Mouse (Mus musculus) layer of hippocampus, adult 18-20 months (tissue): ENCODE measurements at regions not wholly inside any gene's neighbourhood (a gene's known extent, or its start where the extent isn't known, plus 50 kb on each side); places are given as distances from the start of the nearest gene placed in this dataset.
A peak's percentile ranks its signal among the peaks of the same experiment; 100 is the strongest.

Experiments used
- DNase-seq, 2 experiments: peaks; one replicate each; pipeline ENCODE4 v3.0.0; 2022; ENCODE audit warnings: low spot score in 2 of 2

- no peak for DNase-seq
These were observed 172.5 kb downstream of the Gm5426 start for GRCm38 (mm10) chr10:96308713-96309445.

DNA sequence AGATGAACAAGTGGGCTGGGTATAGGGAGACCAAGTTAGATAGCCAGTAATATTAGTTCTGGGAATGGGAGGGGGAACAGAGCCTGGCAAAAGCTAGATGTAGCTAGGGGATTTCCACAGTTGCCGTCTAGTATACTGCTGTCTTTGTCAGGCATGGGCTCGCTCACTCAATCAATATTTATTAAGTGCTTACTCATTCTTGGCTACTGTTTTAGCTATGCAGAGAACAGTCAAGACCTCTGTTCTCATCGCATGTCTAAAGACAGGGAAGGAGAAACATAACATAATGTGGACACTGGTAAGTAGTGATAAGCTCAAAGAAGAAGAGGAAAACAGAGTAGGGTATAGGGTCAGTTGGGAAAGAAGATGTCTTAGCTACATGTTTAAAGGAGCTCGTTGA lies 173.4 kb downstream of the Gm5426 start:
- no peak for DNase-seq

DNA sequence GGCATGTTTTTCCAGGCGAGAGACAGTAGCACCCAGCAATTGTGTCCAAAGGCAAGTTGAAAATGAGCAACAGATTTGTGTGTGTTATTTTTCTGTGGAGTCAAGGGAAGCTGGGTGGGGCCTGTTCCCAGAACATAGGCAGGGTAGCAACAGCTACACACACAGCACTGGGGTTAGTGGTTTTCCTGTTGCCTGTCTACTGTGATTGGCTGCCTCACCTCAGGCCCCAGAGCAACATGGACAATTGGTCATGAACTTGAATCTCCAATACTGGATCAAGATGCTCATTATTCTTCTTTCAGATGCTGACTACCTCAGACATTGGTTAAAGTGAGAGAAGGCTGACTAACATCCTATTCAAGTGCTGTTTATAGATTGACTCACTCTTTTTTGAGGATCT lies 188.9 kb downstream of the Gm5426 start:
- no peak for DNase-seq

- no peak for DNase-seq
These were observed 194.5 kb downstream of the Gm5426 start for GRCm38 (mm10) chr10:96330639-96331487.

- DNase-seq: peak in 1 of 2 experiments; percentile 27
These were observed 196.4 kb downstream of the Gm5426 start for GRCm38 (mm10) chr10:96332731-96333201.

DNA sequence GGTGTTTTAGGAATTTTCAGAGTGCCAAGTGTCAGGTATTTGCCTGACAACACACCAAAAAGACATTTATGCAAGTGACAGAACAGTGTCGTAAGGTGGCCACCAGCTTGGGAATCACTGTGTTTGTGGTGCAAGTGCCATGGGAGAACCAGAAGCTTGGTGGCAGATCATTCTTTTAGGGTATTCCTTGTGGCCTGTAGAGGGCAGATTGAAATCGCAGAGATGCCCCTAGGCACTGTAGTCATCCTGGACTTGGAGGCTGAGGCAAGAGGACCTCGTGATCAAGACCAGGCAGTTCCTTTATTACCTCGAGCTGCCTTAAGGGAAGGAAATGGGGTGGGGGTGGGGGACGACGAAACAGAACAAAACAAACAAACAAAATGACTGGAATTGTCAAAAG lies 196.8 kb downstream of the Gm5426 start:
- peak in 1 of 2 experiments; percentile 12 for DNase-seq

DNA sequence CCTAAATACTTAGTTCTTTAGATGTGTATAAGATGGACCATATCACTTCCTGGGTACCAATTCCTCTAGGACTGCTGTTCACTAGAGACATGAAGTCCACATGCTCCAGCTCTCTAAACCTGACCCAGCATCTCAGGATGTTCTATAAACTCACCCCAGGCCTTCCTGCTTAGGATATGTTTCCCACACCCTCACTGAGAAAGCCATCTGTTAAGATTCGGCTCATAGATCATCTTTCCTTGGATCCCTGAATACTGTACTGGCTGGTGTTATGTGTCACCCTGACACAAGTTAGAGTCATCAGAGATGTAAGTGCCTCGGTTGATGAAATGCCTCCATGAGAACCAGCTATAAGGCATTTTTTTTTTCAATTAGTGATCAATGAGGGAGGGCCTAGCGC lies 199.9 kb downstream of the Gm5426 start:
- DNase-seq: no peak

DNA sequence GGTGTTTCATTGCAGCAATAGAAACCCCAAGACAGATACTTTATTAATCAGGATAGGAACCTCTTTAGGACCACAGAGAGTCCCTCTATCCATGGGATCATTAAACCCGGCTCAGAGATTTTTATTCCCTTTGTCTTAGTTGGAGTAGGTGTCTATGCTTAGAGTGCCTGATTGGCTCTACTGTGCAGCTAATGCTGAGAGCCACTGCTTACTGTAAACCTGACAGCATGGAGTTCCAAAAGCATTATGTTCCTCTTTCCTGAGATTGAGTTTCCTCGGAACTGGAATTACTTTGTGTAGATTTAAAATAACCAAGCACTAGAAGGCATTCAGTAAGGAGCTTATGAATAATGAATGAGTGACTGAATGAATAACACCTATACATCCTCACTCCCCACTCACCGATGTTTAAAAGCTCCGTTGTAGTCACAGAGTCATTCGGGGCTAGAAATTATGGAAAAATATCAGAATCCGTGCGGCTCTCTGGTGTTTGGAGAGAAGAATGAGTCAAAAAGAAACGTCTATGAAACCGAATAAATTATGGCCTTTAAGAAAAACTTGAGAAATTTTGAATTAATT lies 200.8 kb downstream of the Gm5426 start:
- no peak for DNase-seq

- no peak for DNase-seq
These were observed 201.6 kb downstream of the Gm5426 start for GRCm38 (mm10) chr10:96337797-96338608.

GRCm38 (mm10) chr10:96338609-96338978 lies 202.2 kb downstream of the Gm5426 start:
- no peak for DNase-seq

DNA sequence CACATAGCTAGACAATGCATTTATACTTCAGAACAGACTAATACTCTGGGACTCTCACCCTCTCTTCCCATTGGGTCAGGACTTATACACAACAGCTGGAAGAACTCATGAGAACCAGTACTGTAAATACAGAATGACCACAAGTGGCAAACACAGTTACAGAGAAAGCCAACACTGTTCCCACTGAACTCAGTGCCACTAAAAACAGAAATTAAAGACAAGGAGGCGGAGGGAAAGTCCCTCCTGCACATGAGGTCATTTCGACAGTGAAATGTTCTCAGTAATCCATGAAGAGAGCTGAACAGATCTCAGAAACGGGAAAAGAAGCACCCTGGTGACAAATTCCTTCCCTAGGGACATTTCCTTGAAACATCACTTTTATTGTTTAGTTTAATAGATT lies 206.1 kb downstream of the Gm5426 start:
- no peak for DNase-seq

DNA sequence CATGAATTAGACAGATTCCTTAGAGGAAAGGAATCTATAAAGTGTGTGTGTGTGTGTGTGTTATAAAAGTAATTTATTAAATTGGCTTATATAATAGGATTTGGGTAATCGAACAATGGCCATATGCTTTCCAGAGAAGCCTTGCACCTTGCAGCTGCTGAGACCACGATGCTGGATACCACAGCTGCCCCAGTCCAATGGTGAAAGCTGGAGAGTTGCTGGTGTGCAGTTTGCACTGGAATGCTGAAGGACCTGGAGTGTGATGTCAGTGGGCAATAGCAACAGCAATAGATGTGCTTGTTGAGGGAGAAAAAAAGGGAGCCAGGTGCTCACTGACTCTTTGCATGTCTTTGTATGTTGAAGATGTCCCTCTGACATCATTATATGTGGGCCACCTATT lies 207.3 kb downstream of the Gm5426 start:
- no peak for DNase-seq

DNA sequence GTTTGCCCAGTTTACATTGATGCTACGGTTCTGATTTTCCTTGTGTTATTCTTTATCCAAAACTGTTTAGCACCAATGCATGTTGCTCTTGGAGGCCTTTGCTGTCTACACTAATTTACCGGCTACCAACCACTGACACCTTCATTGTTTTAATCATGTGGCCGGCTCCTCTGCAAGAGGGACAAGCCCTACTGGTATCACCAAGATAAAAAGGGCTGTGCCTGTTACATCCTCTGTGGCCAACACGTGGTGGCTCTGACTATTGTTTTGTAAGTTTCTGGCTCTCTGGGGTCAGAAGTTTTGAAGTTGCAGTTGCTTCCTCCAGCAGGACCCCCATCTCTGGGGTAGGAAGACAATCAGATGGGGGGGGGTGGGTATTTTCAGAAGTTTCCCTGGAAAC lies 214.3 kb downstream of the Gm5426 start:
- DNase-seq: no peak

DNA sequence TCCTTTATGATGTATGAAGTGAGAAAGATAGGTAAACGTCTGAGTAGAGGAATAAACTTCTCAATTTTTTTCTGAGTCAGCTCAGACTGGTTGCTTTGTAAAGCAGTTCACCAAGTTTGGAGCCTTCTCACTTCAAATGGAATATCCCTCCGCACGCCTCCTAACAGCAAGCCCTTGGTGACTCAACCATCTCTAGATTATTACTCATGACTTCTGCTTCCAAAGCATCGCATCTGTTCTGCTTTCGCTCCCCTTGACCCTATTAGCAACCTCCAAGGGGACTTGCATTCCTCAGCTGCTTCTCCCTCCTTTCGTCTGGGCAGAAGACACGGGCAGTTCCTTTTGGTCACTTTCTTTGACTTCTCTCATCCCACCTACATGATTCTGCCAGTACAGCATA lies 214.9 kb downstream of the Gm5426 start:
- no peak for DNase-seq

DNA sequence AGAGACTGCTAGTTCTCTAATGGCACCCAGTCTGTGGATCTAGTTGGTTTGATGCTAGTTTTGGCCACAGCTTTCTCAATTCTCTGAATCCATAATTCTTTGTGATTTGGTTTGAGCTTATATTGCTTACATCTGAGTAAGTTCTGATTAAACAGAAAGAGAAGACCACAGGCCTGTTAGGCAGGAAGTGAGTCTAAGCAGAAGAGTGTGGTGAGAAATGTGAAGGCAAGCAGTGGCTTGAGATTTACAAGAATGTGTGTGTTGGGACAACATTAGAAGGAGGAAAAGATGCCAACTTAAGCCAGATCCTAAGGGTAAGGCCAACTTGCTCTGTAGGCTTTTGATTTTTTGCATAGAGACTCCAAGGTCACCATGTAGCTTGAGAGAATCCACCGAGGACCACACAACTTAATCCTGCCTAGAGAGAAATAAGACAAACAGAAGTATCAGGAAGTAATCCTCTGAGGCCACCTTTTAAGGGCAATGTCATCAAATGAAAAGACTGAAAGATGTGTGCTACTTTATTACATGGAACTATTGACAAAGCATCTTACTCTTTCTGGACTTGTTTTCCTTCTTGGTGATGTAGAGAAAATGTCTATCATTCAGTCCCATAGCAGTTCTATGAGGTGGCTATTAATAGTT lies 220.7 kb downstream of the Gm5426 start:
- DNase-seq: no peak

- no peak for DNase-seq
These were observed 221.2 kb downstream of the Gm5426 start for GRCm38 (mm10) chr10:96357632-96358031.

DNA sequence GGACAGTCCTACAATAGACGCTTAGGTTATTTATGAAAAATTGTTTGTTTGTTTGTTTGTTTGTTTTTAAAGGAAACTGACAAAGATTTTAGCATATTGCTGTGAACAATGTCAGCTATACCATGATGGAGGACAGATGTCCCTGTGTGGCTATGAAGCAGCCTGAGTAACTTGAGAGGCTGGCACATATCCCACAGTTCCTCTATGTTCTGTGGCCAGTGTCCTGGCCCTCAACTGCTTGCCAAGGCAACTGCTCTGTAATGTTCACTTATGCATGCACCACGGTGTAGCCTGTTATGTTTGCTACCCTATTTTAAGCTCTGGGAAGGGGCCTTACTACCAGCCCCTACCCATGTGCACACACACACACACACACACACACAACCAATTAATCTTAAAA lies 222.6 kb downstream of the Gm5426 start:
- no peak for DNase-seq

- DNase-seq: no peak
These were observed 225.8 kb downstream of the Gm5426 start for GRCm38 (mm10) chr10:96362211-96362610.

GRCm38 (mm10) chr10:96363867-96364266 lies 227.5 kb downstream of the Gm5426 start:
- no peak for DNase-seq

GRCm38 (mm10) chr10:96365101-96365500 lies 228.7 kb downstream of the Gm5426 start:
- no peak for DNase-seq

GRCm38 (mm10) chr10:96366871-96367270 lies 230.5 kb downstream of the Gm5426 start:
- no peak for DNase-seq
